Mouse (Mus musculus) frontal cortex, postnatal 14 days (tissue): ENCODE data around the gene Lingo3.
"Not testable (repeated sequence)": the region's sequence is repeated elsewhere in the genome, so short reads cannot be mapped to it uniquely, and the experiment has no call there.

Experiments
- DNase-seq, 2 experiments: peaks; one replicate each; pipeline ENCODE4 v3.0.0; 2022; ENCODE audit warnings: low spot score in 2 of 2

The Lingo3 gene

DNA sequence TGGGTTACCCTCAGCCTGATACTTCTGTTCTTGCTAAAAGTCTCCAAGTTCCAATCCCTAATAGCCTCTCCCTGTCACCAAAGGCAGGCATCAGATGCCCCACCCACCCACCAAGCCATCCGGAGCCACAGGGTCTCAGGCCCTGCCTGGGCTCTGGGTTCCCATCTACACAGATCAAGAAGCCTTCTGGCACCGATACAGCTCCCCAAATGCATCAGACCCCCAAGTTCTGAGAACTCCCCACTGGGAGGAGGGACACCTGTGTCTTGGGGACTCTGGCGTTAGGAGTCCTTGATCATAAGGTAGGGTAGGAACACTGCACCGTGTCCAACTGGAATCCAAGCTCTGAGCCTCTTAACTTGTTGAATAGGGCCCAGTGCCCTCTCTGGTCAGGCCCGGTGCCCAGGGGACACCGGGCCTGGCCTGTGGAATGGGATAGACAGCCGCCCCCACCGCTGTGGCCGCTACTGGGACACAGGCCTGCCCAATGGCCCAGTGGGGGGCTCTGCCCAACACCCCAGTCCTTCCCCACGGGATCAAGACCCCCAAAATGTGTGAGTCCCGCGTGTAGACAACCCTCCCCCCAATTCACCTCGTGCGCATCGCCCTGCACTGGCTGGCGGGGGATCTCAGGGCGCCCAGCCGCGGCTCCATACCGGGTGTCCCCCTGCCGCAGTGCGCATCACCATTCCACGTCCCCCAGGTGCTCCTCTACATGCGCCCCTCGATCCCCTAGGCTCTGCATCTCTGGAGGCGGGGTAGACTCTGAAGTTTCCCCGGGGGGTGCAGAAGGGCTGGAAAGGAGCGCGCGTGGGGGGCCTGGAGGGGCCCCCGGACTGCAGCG is 530 bp downstream of the Lingo3 start:
- no peak for DNase-seq

DNA sequence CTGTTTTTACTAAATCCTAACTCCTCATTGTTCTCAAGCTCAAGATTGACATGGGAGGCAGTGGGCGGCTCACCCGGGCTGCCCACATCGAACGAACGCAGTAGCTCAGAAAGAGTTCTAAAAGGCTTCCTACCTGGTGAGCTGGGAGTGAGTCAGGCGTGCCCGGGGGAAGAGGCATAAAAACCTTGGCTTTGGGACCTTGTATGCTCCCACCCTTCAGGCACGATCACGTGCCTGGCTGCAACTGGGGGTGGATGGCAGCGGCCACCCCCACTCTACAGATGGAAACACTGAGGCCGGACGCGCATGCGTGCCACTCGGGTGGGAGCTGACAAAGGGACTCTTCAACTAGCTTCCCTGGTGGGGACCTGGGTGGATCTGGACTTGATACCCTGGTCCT is 1.5 kb downstream of the Lingo3 start:
- no peak for DNase-seq

DNA sequence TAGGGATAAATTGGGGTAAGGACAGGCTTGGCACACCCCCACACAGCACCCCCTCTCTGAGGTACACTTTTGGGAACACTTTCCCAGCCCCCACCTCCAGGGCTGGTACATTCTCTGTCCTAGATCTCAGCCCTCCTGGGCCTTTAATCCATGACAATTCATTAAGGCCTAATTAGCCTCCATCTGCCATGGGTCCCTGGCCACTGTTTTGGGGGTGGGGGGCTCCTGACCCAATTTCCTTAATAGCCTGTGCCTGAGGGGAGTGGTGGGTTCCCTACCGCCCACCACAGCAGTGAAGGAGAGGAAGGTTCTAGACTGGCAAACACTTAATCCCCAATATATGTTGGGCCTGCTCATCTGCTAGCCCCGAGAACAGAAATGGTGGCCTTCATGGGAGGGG is 2.2 kb downstream of the Lingo3 start:
- DNase-seq: no peak

DNA sequence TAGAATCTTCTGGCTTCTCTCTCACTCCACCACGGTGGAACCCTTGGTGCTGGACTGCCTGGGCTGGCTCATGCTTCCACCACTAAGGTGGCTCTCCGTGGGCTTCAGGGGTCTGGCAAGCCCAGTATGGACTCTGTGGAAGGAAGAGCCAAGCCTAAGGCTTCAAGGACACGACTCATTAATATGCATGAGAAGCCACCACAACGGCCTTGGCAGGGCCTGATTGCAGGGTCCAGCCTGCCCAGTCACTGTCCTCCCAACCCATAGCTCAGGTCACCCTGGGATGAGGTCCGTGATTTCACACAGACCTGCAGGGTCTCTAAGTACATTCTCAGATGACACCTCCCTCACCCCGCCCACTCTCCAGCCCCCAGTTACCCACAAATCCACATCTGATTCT is 4.0 kb downstream of the Lingo3 start:
- no peak for DNase-seq

DNA sequence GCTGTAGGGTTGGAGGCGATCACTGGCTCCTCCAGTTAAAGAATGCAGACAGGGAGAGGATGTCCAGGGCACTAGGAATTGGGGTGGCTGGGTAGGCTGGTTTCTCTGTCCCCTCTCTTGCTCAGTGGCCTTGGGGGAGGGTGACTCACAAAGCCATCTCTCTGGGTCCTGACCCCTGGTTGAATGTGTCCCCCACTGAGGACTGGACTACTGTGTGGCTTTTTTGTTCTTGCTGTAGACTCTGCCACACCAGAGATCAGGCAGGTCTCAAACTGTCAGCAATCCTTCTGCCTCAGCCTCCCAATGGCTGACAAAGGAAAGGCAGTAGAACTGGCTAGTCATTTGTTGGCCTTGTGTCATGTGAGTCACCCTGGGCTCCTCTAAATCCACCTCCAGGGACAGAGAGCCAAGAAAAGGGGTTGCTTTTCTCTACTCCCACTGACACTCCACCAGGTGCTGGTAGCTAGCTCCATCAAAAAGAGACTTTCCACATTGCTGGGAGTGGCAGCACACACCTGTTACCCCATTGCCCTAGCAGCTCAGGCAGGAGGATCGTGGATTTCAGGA is 5.4 kb downstream of the Lingo3 start:
- no peak for DNase-seq

DNA sequence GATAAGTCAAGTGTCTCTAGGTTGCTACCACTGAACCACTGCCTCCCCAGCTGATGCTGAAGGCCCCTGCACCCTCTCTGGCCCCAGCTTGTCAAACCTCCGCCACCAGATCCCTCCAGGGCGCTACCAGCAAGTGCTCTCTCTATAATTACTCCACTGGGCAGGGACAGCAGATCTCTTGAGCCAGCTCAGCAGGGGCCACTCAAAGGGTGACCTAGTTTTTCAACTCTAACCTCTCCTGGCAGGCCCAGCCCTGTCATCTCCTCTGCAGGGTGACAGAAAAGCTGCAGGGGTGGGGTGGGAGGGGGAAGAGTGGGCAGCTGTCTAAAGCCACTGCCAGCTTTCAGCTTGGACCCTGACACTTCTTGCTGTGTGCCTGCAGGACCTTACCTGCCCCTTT is 6.0 kb downstream of the Lingo3 start:
- no peak for DNase-seq

DNA sequence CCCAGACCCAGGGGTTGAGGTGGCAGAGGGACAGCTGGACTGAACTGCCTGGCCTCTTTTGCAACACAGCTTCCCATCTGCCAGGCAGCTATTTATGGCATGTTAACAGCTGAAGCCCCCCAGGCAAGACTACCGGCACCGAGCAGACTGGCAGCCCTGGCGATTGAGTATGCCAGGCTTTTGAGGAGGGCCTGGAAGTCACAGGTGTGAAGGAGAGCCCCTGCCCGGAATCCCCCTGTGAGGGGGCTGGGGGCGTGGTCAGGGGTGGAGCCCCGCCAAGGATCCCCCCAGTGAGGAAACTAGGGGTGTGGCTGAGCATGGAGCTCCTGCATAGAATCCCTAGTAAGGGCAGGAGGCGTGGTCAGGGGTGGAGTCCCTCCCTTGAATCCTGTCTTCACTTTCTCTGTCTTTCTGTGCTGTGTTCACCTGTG is 6.9 kb downstream of the Lingo3 start:
- DNase-seq: no peak

DNA sequence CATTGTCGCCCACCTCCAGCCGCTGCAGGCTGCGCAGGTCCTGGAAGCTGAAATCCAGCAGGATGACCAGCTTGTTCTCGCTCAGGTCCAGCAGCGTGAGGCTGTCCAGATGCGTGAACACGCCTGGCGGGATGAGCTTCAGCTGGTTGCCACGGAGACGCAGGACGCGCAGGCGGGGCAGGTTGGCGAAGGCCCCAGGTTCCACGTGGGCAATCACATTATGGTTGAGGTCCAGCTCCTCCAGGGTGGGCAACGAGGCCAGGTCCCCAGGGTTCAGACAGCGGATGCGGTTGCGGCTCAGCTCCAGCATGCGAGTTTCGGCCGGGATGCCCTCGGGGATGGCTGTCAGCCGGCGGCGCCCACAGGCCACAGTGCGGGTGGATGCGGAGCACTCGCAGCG is 8.2 kb downstream of the Lingo3 start:
- no peak for DNase-seq

DNA sequence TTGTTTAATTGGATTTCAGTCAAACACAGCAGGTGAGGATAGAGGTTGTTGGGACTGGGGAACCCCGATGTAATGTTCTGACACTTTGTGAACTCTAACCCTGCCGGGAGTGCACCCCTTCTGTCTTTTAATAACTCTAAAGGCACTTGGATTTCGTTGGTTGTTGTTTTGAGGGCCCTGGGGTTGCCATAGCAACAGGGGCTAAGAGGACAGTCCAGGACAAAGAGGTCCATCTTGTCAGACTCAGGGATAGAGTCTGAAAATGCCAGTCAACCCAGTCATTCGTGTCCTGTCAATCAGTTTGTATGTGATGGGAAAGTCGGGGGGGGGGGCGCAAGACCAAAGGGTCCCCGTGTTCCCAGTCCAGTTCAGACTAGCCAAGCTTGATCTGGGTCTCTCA is 11.0 kb downstream of the Lingo3 start:
- DNase-seq: no peak

DNA sequence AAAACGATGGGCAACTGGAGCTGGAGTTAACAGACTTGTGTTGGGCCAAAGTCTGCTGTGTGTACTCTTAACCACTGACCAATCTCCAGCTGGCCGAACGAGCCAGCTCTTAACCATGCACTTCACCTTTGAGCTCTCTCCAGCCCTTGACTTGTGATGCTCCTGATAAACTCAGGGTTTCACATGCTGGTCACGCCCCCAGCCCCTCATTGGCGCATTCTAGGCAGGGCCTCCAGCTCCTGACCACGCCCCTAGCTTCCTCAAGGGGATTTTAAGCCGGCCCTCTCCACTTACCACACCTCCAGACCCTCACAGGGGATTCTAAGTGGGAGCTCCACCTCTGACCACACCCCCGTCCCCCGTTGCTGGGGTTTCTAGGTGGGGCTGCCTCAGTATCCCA is 12.7 kb downstream of the Lingo3 start:
- DNase-seq: no peak

DNA sequence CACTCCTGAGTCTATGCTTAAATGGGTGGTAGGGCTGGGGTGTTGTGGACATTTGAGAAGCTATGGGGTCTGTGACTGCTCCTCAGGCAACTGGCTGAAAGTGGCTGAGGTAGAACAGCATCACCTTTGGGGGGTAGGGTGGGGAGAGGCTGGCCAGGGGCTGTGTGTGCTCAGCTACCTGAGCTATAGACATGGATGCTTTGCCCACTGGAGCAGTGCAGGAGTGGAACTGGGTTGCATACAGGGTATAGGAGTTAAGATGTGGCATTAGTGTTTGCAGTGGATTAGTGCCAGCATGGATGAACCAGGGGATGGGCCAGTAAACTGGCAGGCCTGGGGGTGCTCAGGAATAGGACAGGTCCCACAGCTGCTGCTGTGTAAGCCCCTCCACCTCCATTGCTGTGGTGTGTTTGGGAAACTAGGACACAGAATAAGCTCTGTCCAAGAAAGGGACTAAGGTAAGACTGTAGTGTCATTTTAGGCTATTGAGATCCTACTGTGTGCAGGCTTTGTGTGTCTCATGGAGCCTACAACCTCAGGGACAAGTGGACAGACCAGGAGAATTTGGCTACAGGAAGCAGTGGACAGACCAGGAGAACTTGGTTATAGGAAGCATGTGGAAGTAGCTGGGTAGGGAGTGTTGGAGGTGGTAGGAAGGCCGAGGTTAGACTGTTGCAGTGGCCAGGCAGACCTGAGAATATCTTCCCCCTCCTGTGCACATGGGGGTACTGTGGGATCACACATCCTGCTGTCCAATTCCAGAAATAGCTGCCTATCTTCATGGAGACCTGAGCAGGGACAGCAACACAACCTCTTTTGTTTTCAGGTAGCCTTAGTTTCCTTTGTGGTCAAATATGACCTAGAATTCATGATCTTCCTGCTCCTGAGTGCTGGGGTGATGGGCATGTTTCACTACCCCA is 14.2 kb downstream of the Lingo3 start:
- DNase-seq: no peak

DNA sequence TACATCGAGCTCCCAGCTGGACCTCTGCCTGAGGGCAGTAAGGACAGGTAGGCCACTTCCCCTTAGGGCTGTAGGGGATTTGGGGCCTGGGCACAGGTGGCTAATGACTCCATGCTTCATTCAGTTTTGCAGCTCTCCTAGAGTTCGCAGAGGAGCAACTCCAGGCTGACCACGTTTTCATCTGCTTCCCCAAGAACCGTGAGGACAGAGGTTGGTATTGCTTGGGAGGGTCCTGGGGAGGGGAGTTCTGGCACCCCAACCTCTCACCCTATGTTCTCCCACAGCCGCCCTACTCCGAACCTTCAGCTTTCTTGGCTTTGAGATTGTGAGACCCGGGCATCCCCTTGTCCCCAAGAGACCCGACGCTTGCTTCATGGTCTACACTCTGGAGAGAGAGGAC is 15.3 kb downstream of the Lingo3 start:
- DNase-seq: not testable (repeated sequence)

DNA sequence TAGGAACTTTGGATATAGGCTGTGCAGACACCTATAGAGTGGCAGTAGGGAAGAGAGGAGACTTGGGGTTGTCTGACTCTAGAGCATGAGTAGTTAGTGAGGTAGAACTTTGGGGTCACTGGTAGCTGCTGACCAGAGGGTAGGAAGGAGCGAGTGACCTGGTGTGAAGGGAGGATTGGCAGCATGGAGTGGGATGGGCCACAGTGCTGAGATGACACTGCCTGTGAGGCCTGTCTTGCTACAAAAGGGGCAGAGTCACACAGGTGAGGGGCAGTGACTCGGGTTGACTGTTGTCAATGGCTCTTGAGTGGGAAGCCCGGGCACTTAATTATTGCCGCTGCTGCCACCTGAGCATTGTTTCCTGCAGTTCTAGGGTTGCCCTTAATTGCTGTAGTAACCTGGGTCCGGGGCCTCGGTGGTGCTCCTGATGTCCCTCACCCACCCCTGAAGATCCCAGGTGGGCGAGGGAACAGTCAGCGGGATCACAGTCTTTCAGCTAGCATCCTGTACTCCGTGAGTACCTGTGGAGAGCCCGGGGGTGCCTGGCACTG is 15.9 kb downstream of the Lingo3 start:
- no peak for DNase-seq

DNA sequence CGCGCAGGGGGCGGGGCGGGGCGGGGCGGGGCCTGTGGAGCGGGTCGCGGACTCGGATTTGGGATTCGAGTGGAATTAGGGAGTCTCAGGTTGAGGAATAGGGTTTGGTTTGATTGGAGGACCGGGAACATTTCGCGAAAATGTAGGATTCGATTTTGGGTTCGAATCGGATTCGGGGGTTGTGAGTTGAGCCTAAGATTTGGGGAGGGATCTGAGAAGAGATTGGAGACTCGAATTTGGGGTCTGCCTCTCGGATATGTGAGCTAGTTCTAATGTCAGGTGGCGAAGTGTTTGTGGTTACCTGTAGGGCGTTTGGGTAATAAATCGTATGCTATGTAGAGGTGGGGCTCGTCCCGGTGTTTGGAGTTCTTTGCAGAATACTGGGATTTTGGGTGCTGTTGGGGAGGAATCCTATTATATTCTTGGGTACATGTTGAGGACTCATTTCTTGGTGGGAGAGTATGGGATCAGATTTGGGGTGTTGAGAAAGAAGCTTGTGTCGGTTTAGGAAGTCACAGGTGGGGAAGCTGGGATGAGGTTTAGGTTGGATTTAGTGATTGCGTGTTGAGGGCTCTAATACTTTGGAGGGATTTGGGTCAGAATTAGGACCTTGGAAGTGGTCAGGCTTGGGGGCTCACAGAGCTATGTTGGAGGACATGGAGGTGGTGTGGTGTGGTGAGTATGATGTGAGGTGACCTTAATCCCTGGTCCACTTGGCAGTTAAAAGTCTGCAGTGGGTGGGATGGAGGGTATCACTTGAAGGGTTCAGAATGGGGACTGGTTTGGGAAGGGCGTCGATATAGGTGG is 16.6 kb downstream of the Lingo3 start:
- no peak for DNase-seq

DNA sequence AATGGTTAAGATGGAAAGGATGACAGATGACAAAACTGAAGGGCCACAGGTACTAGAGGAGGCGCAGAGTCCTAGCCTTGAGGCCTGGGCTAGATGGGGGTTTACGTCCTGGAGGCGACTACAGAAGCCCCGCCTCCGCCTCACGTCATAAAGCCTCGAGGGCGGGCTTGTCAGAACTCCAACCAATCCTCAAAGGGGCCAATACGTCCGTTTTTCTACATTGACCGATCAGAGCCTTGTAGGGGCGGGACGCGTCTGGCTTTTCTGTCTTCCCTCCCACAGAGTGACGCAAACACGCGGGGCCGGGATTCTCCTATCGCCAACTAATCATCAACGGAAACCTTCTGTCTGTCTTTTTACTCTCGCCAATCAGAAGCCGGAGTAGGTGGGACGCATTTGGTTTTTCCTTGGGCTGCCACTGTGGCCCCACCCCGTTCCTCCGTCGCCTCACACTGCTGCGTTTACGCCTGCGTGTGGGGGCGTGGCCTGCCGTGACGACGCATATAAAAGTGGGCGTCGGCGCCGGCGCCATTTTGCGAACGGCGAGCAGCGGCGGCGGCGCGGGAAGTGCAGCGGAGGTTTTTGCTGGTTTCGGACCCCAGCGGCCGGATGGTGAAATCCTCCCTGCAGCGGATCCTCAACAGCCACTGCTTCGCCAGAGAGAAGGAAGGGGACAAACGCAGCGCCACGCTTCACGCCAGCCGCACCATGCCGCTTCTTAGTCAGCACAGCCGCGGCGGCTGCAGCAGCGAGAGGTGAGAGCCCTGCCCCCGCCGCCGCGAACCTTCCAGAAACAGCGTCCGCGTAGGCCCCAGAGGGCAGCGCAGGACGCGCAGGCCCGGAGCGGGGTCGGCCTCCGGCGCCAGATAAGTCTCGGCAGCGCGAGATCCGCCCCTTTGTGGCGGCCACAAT is 17.4 kb downstream of the Lingo3 start, which contains the start of gene Oaz1:
Gene Oaz1, plus strand, starts transcription at position 506 of the 912 bp plus-strand sequence.
- peak; percentile 99 to 100 for DNase-seq

DNA sequence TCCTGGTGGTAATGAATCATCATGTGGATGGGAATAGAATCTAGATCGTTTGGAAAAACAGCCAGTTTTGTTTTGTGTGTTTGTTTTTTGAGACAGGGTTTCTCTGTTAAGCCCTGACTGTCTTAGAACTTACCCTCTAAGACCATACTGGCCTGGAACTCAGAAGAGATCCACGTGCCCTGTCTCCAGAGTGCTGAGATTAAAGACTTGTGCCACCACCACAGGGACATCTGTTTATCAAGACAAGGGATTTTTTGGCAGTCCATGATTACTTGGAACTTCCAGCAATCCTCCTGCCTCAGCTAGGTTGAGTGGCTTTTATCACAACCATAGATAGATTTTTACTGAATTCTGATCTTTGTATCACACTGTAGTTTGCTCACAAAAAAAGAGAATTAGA is 19.0 kb downstream of the Lingo3 start:
- DNase-seq: no peak

DNA sequence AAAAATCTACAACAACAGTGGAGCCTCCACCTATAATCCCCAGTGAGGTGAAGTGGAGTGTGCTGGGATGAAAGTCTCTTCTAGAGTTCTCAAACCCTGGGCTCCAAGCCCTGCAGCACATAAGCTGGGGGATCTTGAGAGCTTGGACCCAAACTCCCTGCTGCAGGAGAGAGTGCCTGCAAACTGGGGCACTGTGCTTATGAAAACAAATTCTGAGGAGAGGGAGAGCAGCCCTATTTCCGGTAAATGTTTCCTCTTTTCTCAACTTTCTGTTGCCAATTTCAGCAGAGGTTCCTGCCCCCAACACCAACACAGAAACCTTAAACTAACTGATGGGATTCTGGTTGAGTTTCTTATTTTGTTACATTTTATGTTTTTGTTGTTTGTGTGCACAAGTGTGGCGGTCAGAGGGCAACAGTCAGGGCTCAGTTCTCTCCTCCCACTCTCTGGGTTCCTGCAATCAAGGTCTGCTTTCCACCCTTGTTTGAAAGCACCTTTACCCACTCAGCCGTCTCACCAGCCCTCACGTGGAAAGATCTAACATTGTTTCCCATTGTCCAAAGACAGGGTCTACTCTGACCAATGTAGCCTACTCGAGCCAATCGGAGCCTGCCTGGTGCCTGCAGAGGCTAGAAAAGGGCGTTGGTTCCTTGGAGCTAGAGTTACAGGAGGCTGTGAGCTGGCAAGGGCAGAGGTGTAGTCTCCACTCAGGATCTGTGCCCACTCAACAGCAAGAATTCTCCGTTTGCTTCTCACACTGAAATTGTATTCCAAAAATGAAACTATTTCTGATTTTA is 19.8 kb downstream of the Lingo3 start:
- DNase-seq: no peak

DNA sequence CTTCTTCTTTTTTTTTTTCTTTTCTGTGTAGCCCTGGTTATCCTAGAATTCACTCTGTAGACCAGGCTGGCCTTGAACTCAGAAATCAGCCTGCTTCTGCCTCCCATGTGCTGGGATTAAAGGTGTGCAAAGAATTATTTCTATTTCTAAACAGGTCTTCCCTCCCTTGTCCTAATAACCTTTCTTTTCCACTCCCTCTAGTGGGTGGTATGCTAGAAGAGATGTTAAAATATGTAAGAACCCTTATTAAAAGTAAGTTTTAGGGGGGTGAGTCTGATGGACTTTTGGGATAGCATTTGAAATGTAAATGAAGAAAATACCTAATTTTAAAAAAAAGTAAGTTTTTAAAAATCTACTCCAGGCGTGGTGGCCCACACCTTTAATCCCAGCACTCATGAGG is 20.5 kb downstream of the Lingo3 start:
- DNase-seq: no peak

DNA sequence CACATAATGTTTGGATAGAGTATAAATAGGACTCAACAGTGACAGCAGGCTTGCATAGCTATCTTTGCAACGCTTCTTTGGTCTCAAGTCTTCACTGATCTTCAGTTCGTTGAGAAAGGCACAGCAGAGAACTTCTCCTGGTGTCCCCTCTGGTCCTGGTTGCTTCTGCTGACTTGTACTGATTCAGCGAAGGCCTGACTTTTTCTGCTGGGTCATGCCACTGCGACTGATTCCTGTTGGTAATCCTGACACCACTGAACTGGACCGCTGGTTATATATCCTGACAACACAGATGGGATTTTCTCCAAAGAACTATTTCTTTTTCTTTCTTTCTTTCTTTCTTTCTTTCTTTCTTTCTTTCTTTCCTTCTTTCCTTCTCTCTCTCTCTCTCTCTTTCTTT is 21.3 kb downstream of the Lingo3 start:
- no peak for DNase-seq
